Mouse (Mus musculus): ENCODE measurements around the gene Krt6b. TPM values are rescaled to one million over a fixed set of nuclear protein-coding genes. Genes with fewer than 3 reads are reported as not detected.

Gene Krt6b
- polyA plus RNA-seq (2015; fragmentation: Nextera tagmentation; extraction: Ambion mirVana): not detected in 2 replicates

GRCm38 (mm10) chr15:101680187-101680586, at the start of gene Krt6b:
Gene Krt6b, minus strand, starts transcription at chr15:101680287.
- WGBS: 95% methylated on average over 2 of the region's 2 CpGs
- H3K4me3 ChIP-seq (ENCODE audit: low read length): no peak within 1 kb of the TSS
- no peaks in the 10 kb centered on the region for H3K9me3 ChIP-seq (ENCODE audit: low read length)
- no peaks in the 10 kb centered on the region for H3K36me3 ChIP-seq (ENCODE audit: insufficient read depth, low read length)
- no peak within 1 kb of the TSS for H3K27ac ChIP-seq (ENCODE audit: low read length)
- no peaks in the 10 kb centered on the region for H3K4me1 ChIP-seq (ENCODE audit: insufficient read depth, low read length)
- ATAC-seq (ENCODE audit: low FRiP score, low TSS enrichment): no peak
- H3K9ac ChIP-seq (replicated peaks; ENCODE audit: low read length): no peak within 1 kb of the TSS
- no peak within 1 kb of the TSS for H3K4me2 ChIP-seq (replicated peaks; ENCODE audit: low read depth, low read length)
- H3K27me3 ChIP-seq (ENCODE audit: insufficient read depth, low read length): no peaks in the 10 kb centered on the region

GRCm38 (mm10) chr15:101724686-101725085, 44.6 kb upstream of the Krt6b start:
- 50% methylated on average over 5 of the region's 5 CpGs for WGBS
- ATAC-seq (ENCODE audit: low FRiP score, low TSS enrichment): no peak
- no peak overlapping the region for H3K4me3 ChIP-seq (ENCODE audit: low read length)

GRCm38 (mm10) chr15:101715831-101716230, 35.7 kb upstream of the Krt6b start:
- no peak overlapping the region for H3K4me2 ChIP-seq (replicated peaks; ENCODE audit: low read depth, low read length)
- no peaks in the 10 kb centered on the region for H3K4me1 ChIP-seq (ENCODE audit: insufficient read depth, low read length)
- no peak overlapping the region for H3K4me3 ChIP-seq (ENCODE audit: low read length)
- ATAC-seq (ENCODE audit: low FRiP score, low TSS enrichment): no peak
- H3K9ac ChIP-seq (replicated peaks; ENCODE audit: low read length): no peak overlapping the region
- H3K9me3 ChIP-seq (ENCODE audit: low read length): no peaks in the 10 kb centered on the region
- no peaks in the 10 kb centered on the region for H3K27me3 ChIP-seq (ENCODE audit: insufficient read depth, low read length)
- no peak overlapping the region for H3K27ac ChIP-seq (ENCODE audit: low read length)
- no peaks in the 10 kb centered on the region for H3K36me3 ChIP-seq (ENCODE audit: insufficient read depth, low read length)
- WGBS: 71% methylated on average over 3 of the region's 3 CpGs

More at GRCm38 (mm10) chr15:101724686-101725085, 44.6 kb upstream of the Krt6b start:
- H3K27ac ChIP-seq (ENCODE audit: low read length): no peak overlapping the region
- no peaks in the 10 kb centered on the region for H3K9me3 ChIP-seq (ENCODE audit: low read length)
- no peak overlapping the region for H3K9ac ChIP-seq (replicated peaks; ENCODE audit: low read length)
- no peak overlapping the region for H3K4me2 ChIP-seq (replicated peaks; ENCODE audit: low read depth, low read length)
- H3K27me3 ChIP-seq (ENCODE audit: insufficient read depth, low read length): no peaks in the 10 kb centered on the region
- no peaks in the 10 kb centered on the region for H3K36me3 ChIP-seq (ENCODE audit: insufficient read depth, low read length)
- H3K4me1 ChIP-seq (ENCODE audit: insufficient read depth, low read length): no peaks in the 10 kb centered on the region

GRCm38 (mm10) chr15:101714356-101714755, 34.3 kb upstream of the Krt6b start:
- Histone ChIP-seq H3K9ac (replicated peaks; ENCODE audit: low read length) (no peak overlapping the region), H3K27me3 (ENCODE audit: insufficient read depth, low read length) (no peaks in the 10 kb centered on the region), H3K9me3 (ENCODE audit: low read length) (no peaks in the 10 kb centered on the region), H3K4me2 (replicated peaks; ENCODE audit: low read depth, low read length) (no peak overlapping the region), H3K4me1 (ENCODE audit: insufficient read depth, low read length) (no peaks in the 10 kb centered on the region), H3K4me3 (ENCODE audit: low read length) (no peak overlapping the region), H3K36me3 (ENCODE audit: insufficient read depth, low read length) (no peaks in the 10 kb centered on the region), H3K27ac (ENCODE audit: low read length) (no peak overlapping the region)
- 75% methylated on average over 5 of the region's 5 CpGs for WGBS
- ATAC-seq (ENCODE audit: low FRiP score, low TSS enrichment): no peak

GRCm38 (mm10) chr15:101713731-101714130, 33.6 kb upstream of the Krt6b start:
- 80% methylated on average over 8 of the region's 8 CpGs for WGBS
- H3K27ac ChIP-seq (ENCODE audit: low read length): no peak overlapping the region
- no peaks in the 10 kb centered on the region for H3K9me3 ChIP-seq (ENCODE audit: low read length)
- no peak overlapping the region for H3K4me3 ChIP-seq (ENCODE audit: low read length)
- H3K27me3 ChIP-seq (ENCODE audit: insufficient read depth, low read length): no peaks in the 10 kb centered on the region
- ATAC-seq (ENCODE audit: low FRiP score, low TSS enrichment): no peak
- H3K4me1 ChIP-seq (ENCODE audit: insufficient read depth, low read length): no peaks in the 10 kb centered on the region
- no peak overlapping the region for H3K4me2 ChIP-seq (replicated peaks; ENCODE audit: low read depth, low read length)
- H3K36me3 ChIP-seq (ENCODE audit: insufficient read depth, low read length): no peaks in the 10 kb centered on the region
- H3K9ac ChIP-seq (replicated peaks; ENCODE audit: low read length): no peak overlapping the region

GRCm38 (mm10) chr15:101712720-101713119, 32.6 kb upstream of the Krt6b start, which contains the start of gene Krt5:
Gene Krt5, minus strand, starts transcription at chr15:101712898.
- Histone ChIP-seq H3K9me3 (ENCODE audit: low read length) (no peaks in the 10 kb centered on the region), H3K4me1 (ENCODE audit: insufficient read depth, low read length) (no peaks in the 10 kb centered on the region), H3K9ac (replicated peaks; ENCODE audit: low read length) (no peak within 1 kb of the TSS), H3K4me2 (replicated peaks; ENCODE audit: low read depth, low read length) (no peak within 1 kb of the TSS), H3K27me3 (ENCODE audit: insufficient read depth, low read length) (no peaks in the 10 kb centered on the region), H3K36me3 (ENCODE audit: insufficient read depth, low read length) (no peaks in the 10 kb centered on the region), H3K4me3 (ENCODE audit: low read length) (no peak within 1 kb of the TSS), H3K27ac (ENCODE audit: low read length) (no peak within 1 kb of the TSS)
- ATAC-seq (ENCODE audit: low FRiP score, low TSS enrichment): no peak
- 63% methylated on average over 13 of the region's 13 CpGs for WGBS

GRCm38 (mm10) chr15:101708683-101709082, 28.6 kb upstream of the Krt6b start:
- Histone ChIP-seq H3K9ac (replicated peaks; ENCODE audit: low read length) (no peak overlapping the region), H3K4me3 (ENCODE audit: low read length) (no peak overlapping the region), H3K4me1 (ENCODE audit: insufficient read depth, low read length) (no peaks in the 10 kb centered on the region), H3K27me3 (ENCODE audit: insufficient read depth, low read length) (no peaks in the 10 kb centered on the region; the same call in 1 of the 2 replicates), H3K4me2 (replicated peaks; ENCODE audit: low read depth, low read length) (no peak overlapping the region), H3K36me3 (ENCODE audit: insufficient read depth, low read length) (no peaks in the 10 kb centered on the region), H3K27ac (ENCODE audit: low read length) (no peak overlapping the region), H3K9me3 (ENCODE audit: low read length) (no peaks in the 10 kb centered on the region)
- WGBS: 60% methylated on average over 11 of the region's 11 CpGs
- ATAC-seq (ENCODE audit: low FRiP score, low TSS enrichment): no peak

GRCm38 (mm10) chr15:101707454-101707853, 27.4 kb upstream of the Krt6b start:
- Histone ChIP-seq H3K27me3 (ENCODE audit: insufficient read depth, low read length) (no peaks in the 10 kb centered on the region; the same call in 1 of the 2 replicates), H3K36me3 (ENCODE audit: insufficient read depth, low read length) (no peaks in the 10 kb centered on the region), H3K9ac (replicated peaks; ENCODE audit: low read length) (no peak overlapping the region), H3K4me2 (replicated peaks; ENCODE audit: low read depth, low read length) (no peak overlapping the region), H3K27ac (ENCODE audit: low read length) (no peak overlapping the region), H3K4me1 (ENCODE audit: insufficient read depth, low read length) (no peaks in the 10 kb centered on the region), H3K9me3 (ENCODE audit: low read length) (no peaks in the 10 kb centered on the region), H3K4me3 (ENCODE audit: low read length) (no peak overlapping the region)
- ATAC-seq (ENCODE audit: low FRiP score, low TSS enrichment): no peak
- WGBS: 84% methylated on average over 9 of the region's 9 CpGs

GRCm38 (mm10) chr15:101704066-101704465, 24.0 kb upstream of the Krt6b start:
- Histone ChIP-seq H3K9ac (replicated peaks; ENCODE audit: low read length) (no peak overlapping the region), H3K4me2 (replicated peaks; ENCODE audit: low read depth, low read length) (no peak overlapping the region), H3K4me1 (ENCODE audit: insufficient read depth, low read length) (no peaks in the 10 kb centered on the region), H3K27me3 (ENCODE audit: insufficient read depth, low read length) (no peaks in the 10 kb centered on the region; the same call in 1 of the 2 replicates), H3K4me3 (ENCODE audit: low read length) (no peak overlapping the region), H3K27ac (ENCODE audit: low read length) (no peak overlapping the region), H3K36me3 (ENCODE audit: insufficient read depth, low read length) (no peaks in the 10 kb centered on the region), H3K9me3 (ENCODE audit: low read length) (no peaks in the 10 kb centered on the region)
- ATAC-seq (ENCODE audit: low FRiP score, low TSS enrichment): no peak
- WGBS: 66% methylated on average over 4 of the region's 4 CpGs

GRCm38 (mm10) chr15:101702380-101702779, 22.3 kb upstream of the Krt6b start:
- no peak overlapping the region for H3K4me2 ChIP-seq (replicated peaks; ENCODE audit: low read depth, low read length)
- H3K36me3 ChIP-seq (ENCODE audit: insufficient read depth, low read length): no peaks in the 10 kb centered on the region

More at GRCm38 (mm10) chr15:101702380-101702779, 22.3 kb upstream of the Krt6b start:
- Histone ChIP-seq H3K27ac (ENCODE audit: low read length) (no peak overlapping the region), H3K27me3 (ENCODE audit: insufficient read depth, low read length) (no peaks in the 10 kb centered on the region; the same call in 1 of the 2 replicates), H3K4me3 (ENCODE audit: low read length) (no peak overlapping the region), H3K9ac (replicated peaks; ENCODE audit: low read length) (no peak overlapping the region), H3K4me1 (ENCODE audit: insufficient read depth, low read length) (no peaks in the 10 kb centered on the region), H3K9me3 (ENCODE audit: low read length) (no peaks in the 10 kb centered on the region)
- 19% methylated on average over 2 of the region's 2 CpGs for WGBS
- ATAC-seq (ENCODE audit: low FRiP score, low TSS enrichment): no peak
